Mouse (Mus musculus): ENCODE data around the gene Slc6a12. TPM values are rescaled to one million over a fixed set of nuclear protein-coding genes. Genes with fewer than 3 reads are reported as not detected.

The Slc6a12 gene
- polyA plus RNA-seq (2012; ENCODE audit: low replicate concordance): 0.14 and 1.00 TPM in 2 replicates

DNA sequence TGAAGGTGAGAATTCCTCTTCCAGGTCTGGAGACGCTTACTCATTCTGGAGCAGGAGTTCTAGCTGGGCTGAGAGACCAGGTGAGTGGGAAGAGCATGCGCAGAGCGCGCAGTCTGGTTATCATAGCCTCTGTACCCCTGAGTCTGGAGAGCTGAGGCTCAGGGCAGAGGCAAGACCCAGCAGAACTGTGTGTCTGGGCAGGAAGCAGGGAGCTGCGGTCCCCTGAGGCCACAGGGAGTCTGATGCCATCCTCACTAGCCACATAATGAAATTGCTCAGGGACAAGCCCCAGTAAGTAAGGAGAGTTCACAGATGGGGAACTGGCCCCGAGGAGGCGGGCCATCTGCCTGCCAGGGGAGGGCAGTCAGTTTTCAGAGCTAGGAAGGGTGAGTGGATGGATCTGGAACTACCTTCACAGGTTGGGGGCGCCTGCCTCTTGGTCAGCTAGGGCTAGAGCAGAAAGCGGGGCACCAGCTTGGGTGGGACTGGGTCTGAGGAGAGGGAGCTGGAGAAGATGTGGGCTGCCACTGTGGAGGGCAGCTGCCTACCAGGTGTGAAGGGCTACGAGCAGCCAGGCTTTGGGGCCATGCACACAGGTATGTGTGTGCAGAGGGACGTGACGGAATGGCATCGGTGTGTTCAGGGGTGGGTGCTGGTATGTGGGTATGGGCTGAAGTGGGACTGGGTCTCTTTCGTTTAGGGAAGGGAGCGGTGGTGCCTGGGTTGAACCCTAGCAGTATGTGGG, at the start of gene Slc6a12:
Gene Slc6a12 (plus strand): TSS at position 51 of the 745 bp plus-strand sequence.

GRCm38 (mm10) chr6:121299954-121300353, 42.9 kb upstream of the Slc6a12 start, which contains the start of gene Slc6a13:
Gene Slc6a13, plus strand, starts transcription at chr6:121300227.

Other genes with a start within 250 kb of the Slc6a12 start
- 15.2 and 18.4 TPM in 2 replicates for gene Mical3, start 212.1 kb upstream of the Slc6a12 start, polyA plus RNA-seq (2012; ENCODE audit: low replicate concordance)
- gene Pex26, start 159.4 kb upstream of the Slc6a12 start, polyA plus RNA-seq (2012; ENCODE audit: low replicate concordance): 4.5 and 5.3 TPM in 2 replicates
- 0.13 and 0.30 TPM in 2 replicates for gene Tuba8, start 132.4 kb upstream of the Slc6a12 start, polyA plus RNA-seq (2012; ENCODE audit: low replicate concordance)
- gene Usp18, start 97.2 kb upstream of the Slc6a12 start, polyA plus RNA-seq (2012; ENCODE audit: low replicate concordance): 0.31 and 1.8 TPM in 2 replicates
- 0.63 and 1.3 TPM in 2 replicates for gene Slc6a13, start 42.8 kb upstream of the Slc6a12 start, polyA plus RNA-seq (2012; ENCODE audit: low replicate concordance)
- gene Iqsec3, start 130.6 kb downstream of the Slc6a12 start, polyA plus RNA-seq (2012; ENCODE audit: low replicate concordance): not detected in 2 replicates